Mouse (Mus musculus): ENCODE results near the gene Rai14.

Rai14 gene

DNA sequence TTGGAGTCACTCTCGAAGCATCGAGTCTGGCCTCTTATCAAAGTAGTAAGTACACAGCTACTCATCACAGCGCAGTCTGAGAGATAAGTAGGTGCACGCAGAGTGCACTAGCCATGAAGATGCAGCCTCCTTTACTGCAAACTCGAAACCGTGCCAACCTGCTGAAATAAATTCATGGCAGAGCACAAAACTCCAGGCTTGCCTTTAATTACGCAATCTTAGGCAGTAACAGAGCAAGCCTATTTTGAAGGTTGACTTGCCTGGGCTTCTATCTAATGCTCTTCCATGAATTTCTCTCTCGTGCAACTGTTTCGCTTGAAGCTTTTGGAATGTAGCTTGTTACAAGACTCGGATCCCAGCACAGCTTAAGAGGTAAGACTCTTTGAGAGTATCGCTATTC lies 25.1 kb downstream of the Rai14 start:
- no peak for DNase-seq (ENCODE audit: low read depth)

DNA sequence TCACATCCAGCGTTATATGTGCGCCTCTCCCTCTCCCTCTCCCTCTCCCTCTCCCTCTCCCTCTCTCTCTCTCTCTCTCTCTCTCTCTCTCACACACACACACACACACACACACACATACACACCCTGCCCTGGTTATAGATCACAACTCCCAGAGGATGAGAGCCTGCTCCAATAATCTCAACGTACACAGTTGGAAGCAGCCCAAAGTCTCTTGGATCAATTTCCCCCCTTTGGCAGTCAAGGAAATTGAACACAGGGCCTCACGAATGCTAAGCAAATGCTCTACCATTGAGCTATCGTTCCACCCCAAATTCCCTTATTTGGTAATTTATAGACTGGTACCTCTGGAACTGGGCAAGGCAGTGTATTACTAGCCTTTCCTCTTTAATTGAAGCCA lies 25.7 kb downstream of the Rai14 start:
- no peak for DNase-seq (ENCODE audit: low read depth)

DNA sequence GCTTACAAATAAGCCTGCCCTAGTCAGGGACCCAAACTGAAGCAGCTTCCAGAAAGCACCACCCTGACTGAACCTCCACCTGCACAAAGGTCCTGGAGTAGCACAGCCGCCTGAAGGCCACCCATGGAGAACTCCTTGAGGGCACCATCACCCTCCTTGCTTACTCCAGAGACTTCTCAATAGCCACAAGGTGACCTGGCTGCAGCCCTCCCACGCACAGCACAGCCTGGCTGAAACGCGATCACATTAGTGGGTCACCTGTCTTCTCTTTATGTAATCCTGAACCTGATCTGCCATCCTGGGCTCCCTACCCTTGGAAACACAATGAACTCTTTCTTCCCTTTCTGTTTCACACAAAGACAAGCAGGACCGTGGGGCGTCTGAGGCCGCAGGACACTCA lies 27.1 kb downstream of the Rai14 start:
- DNase-seq (ENCODE audit: low read depth), result no peak

DNA sequence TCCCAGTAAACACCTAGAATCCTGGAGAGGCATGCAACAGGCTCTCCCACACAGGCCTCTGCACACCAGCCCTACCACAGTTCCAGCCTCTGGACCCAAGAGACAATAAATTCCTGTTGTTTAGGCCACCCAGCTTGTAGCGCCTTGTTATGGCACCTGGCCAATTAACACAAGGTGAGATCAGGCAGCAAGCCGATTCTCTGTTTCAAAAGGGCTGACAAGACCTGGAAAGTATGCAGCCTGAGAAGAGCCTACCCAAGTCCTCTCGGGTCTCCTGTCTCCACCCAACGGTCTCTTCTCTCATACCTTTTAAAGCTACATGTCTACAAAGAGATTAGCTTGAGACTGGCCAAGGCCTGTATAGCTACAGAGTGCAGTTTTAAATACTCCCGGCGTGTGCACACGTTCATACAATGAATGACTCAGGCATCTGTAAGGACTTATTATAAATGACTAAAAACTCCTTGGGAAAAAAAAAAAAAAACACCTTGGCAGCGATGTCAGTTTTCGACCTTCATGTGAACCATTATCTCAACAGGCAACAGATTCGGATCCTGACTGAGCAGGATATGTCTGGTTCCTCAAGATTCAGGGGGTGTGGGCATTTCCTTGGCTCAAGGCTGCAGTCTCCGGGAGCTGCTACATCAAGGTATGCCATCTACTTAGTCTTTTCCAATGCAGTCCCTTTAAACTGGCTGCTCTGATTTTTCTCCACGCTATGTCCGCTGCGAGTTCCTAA lies 28.6 kb downstream of the Rai14 start:
- no peak for DNase-seq (ENCODE audit: low read depth)

DNA sequence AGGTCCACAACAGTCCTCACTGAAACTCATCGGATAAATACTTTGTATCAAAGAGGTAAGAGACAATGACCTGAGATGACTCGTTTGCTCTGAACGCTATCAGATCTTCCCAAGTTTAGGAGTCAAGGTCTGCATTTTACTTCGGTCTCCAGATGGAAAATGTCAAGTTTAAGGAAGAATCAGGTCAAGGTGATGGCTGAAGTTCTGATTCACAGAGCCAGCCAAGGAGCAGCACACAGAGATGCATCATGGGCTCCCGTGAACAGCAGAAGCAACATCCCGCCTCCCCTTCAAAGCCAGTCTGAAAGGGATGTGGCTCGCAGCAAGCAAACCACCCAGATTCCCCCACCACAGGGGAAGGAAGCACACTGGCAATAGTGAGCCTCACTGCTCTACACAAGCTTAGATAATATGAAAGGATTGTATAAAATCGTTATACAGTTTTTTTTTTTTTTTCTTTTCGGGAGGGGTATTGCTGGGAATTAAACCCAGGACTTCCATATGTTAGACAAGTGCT lies 30.7 kb downstream of the Rai14 start:
- no peak for DNase-seq (ENCODE audit: low read depth)

DNA sequence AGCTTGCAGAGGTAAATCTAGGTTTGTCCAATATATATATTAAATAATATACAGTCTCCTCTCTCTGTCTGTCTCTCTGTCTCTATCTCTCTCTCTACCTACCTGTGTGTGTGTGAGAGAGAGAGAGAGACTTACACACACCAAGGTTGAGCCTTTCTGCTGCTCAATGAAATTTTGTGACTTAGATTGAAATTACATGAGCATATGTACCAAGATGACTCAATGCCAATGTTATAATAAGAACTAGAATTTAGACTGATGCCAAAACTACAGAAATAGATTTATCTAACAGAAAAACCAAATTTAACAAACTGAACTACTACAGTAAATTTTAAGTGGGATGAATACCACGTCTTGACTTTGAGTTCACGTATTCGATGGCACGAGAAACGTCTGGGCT lies 33.9 kb downstream of the Rai14 start:
- no peak for DNase-seq (ENCODE audit: low read depth)

DNA sequence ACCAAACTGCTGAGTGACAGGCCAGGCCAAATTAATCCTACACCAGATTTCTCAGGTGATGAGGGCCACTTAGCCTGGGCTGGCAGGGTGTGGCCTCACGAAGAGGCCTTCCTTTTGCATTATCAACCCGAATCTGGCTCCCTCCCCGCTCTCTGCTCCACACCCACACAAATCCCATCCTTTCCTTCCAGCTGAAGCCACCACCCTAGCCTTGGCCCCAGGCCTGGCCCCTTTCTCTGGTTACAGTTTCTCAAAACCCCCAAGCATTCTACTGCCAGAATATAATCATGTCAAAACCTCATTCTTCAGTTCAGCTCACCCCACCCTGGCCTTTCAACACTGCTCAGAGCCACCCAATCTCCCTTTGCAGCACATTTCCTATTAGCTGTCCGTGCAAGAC lies 34.9 kb downstream of the Rai14 start:
- peak; percentile 70 for DNase-seq (ENCODE audit: low read depth)

DNA sequence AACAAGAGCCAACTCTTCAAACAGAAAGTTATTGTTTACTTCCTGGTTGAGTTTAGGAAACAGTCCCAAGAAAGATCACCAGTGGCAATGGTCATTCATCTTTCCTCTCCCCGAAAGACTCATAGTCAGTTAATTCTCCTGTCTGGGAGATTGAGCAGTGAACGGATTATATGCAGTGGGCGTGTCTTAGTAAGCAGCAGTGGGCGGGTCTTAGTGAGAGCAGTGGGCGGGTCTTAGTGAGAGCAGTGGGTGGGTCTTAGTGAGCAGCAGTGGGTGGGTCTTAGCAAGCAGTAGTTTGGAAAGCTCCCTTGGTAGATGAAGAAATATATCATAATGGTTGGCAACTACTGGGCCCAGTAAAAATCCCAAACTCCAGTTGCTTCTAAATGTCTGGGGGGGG lies 38.6 kb downstream of the Rai14 start:
- DNase-seq (ENCODE audit: low read depth), result no peak

DNA sequence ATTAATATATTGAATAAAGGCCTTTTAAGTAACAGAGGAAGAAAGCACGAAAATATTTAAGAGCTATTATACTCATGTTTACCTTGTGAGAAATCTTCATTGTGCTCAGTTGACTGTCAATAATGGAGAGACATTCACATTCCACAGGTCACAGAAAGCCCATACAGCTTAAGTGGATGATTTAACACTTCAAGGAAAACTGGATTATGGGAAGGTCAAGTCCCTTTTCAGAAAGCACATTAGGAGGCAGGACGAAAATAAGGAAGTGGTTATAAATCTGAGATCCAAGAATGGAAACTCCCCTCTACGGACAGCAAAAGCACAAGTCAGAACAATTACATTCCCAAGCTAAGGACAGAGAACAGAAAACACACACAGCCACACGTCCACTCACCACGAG lies 41.5 kb downstream of the Rai14 start:
- no peak for DNase-seq (ENCODE audit: low read depth)

DNA sequence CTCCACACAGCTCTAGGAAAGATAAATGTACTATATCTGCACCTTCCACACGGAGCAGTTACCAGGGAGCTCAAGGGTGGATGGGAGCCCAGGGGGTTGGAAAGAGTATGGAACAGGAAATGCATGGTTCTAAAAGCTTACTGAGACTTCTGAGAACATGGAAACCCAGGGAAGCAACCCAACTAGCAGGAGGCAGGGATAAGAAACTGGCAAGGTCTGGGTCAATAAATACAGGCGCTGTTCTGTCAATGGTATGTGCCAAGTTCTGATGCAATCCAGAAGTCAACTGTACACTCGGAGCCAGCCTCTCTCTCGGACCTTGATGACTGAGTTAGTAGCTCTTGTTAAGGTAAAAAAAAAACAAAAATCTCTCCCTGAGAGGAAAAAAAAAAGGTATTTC lies 42.6 kb downstream of the Rai14 start:
- peak; percentile 88 for DNase-seq (ENCODE audit: low read depth)

DNA sequence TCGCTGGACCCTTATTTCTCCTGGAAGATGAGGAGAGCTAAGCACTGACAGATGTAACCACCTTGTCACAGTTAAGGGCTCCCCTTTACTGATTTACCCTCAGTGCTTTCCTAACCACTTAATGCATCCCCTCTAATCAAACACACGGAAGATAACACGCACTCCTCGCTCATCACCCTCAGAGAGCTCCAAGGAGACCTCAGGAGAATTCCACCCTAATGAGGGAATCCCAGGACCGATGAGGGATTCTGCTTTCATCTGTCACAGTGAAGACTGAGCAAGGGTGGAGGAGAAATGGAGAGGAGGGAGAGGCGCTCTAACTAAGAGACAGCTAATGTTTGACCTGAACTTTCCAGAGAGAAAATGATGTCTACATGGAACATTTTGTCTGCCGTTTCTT lies 44.3 kb downstream of the Rai14 start:
- no peak for DNase-seq (ENCODE audit: low read depth)

DNA sequence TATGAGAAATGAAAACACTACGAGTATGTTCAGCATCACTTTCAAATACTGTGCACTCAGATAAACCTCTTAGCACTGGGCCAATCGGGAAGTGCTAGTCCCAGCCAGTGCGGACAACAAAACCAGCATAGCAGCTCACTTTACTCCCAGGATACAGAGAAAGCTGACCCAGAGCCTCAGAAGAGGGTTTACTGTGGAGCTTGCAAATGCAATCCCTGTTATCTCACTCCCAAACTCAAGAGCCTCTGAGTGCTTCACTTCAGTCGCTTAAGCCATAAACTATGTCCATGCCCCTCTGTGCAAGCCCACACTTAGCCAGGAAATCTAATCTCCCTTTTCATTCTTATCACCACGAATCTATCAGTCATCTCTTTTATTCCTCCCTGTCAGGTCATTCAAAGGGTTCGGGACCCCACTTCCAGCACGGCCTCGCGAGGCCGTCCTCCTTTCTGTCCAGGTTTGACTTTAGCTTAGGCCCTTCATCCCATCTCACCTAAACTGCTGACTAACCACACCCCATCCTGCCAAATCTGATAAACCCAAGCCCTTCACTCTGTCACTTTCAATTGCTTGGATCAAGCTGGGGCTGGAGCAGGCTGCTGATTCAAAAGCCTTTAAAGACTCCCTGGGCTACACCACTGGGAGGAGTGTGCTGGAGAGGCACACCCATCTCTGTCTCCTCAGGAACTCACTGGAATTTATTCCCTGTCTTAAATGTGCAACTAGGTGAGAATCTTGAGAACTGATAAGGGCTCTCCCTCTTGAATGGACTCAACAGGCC lies 46.1 kb downstream of the Rai14 start:
- no peak for DNase-seq (ENCODE audit: low read depth)

DNA sequence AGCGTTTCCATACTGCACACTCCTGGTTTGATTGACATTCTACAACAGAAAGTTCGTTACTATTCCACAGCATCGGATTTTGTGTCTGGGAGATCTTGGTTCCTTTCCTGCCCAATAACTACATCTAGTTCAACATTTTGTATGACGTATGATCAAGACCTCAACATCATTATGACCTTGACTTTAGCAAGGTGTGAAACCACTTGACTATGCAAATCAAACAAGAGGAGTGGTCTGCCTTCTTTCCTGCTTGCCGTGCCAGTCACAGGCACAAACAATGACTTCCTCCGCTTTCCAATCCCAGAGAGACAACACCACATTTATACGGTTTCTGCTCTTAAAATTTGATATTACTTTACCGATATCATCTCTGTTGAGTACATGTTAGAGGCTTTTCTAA lies 48.6 kb downstream of the Rai14 start:
- DNase-seq (ENCODE audit: low read depth), result no peak

DNA sequence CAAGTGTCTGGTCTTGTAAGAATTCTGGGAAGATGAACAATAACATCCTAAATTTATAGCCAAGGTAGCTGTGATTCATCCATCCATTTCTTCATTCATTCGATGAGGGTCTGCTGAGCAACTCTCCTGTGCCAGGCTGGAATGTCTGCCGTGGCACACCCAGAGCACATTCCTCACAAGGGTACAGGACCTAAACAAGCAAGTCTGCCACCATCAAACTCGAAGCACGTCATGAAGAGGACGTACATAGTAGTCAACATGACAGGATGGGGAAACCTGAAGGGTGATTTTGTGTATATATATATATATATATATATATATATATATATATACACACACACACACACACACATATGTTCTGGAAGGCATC lies 49.9 kb downstream of the Rai14 start:
- no peak for DNase-seq (ENCODE audit: low read depth)

DNA sequence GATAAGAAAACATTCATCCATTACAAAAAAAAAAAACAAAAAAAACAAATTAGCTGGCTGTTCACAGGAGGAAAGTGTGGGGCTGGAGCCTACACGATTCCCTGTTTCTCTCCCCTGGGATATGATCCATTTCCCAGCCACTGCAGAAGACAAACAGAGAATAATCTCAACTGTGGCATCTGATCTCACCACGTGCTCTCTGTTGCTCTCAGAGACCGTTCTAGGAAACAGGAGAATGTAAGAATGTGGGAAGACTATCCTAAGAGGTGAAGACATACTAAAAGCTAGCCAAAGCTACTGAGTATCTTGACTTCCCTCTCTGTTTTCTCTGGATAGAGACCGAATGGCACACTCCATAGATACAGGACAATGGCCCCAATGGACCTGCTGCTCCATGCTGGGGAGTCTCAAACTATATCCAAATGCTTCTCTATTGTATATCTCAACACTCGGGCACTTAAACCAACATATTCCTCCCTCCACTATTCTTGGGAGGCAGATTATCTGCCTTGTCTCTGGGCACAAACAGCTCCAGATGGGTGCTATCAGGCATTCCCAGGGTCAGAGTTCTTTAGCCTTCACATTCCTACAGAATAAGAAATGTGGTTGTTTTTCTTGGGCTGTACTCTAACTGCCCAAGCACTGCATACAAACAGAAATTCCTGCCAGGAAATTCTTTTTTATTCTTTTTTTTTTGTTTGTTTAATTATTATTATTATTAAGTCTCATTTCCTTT lies 50.5 kb downstream of the Rai14 start:
- DNase-seq (ENCODE audit: low read depth), result no peak

DNA sequence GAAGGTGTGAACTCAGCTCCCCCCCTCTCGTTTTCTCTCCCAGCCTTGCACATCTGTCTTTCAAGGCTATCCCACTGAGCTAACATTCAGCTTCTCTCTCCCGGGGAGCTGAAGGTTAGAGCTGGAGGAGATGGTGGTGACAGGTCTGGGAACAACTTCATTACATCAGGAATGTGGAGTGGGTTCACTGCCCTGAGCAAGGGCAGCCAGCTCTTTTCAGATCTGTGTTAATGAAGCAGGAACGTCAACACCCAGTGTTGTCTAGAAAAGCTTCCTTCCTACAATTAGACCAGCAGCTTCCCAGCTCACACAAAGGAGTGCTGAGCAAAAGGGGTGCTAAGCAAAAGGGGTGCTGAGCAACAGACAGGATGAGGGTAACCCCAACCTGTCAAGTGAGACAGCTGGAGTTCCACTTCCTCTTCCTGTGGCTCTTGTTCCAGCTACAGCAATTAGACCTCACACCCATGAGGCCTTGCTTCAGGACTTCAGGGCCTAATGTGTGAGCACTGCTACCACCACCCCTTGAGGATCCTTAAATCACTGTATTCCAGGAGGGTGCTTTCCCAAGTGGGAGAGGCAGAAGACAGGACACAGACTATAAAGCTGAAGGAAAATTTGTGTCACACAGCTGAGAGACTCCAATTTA lies 52.3 kb downstream of the Rai14 start:
- DNase-seq (ENCODE audit: low read depth), result no peak

DNA sequence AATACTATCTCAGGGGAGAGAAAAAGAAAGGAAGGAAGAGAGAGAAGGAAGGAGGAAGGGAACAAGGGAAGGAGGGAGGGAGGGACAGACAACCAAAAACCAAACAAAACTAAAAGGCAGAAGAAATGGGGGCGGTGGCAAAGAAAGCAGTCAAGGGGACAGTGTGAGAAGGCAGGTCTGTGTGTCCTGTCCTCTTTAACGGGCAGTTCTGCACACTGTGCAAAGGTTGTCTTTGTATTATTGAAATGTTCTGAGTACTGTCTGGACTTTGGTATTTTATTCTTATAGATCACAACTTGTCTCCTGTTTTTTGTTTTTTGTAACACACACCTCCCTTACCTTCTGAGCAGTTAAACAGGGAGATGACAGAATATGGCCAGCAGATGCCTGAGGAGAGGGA lies 55.6 kb downstream of the Rai14 start:
- DNase-seq (ENCODE audit: low read depth), result no peak

DNA sequence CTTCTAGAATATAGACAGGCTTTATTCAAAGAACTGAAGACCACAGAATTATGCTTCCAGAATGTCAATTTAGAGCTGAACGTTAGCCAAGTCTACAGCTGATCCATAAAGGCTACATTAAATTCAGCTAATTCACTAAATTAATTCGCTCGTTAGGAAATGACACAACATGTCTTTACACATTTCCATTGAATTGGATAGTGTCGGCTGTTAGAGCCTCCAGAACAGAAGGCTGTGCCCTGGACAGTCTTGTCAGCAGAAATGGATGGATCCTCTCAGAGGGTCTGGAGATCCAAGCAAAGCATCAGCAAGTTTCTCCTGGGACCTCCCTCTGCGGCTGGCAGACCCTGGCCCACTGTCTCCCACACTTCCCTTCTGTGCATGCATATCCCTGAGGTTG lies 58.3 kb downstream of the Rai14 start:
- no peak for DNase-seq (ENCODE audit: low read depth)

DNA sequence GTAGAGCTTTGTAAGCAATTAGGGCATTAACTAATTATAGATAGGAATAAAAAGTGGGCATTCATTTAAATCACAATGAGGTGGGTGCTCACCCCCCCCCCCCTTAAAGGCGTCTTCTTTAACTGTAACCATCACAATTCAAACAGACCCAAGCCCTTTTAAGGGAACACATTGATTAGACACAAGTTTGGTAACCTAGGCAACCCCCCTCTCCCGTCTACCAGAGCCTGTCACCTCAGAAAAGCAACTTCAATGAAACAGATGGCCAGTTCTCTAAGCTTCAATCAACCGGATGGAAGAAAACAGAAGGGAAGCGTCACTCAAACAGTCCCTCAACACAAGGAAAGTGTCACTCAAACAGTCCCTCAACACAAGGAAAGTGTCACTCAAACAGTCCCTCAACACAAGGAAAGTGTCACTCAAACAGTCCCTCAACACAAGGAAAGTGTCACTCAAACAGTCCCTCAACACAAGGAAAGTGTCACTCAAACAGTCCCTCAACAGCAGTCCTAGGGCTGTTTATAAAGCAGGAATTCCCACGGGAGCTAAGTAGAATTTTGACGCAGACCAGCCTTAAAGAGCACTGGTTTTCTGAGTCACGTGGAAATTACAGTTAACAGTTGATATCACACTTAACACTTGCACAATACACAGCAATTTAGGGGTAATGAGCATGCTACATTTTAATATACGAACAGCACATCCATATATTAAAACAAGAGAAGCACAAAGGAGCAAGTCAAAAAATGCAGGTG lies 59.1 kb downstream of the Rai14 start:
- DNase-seq (ENCODE audit: low read depth), result no peak

DNA sequence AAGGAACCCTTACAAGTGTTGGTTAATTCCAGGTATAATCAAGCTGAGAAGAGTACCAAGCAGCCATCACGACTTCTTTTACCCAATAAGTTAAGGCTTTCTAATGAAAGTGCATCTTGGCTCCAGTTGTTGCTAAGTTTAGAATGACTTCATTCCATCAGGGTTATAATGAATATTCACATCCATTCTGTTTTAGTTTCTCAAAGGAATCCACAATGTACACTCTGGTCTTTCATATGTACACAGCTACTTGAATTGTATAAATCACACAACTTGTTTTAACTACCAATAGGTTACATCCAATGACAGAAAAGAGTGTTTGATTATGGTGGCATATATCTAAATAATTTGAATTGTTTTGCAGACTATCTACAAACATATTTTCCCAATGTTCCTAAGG lies 59.7 kb downstream of the Rai14 start:
- DNase-seq (ENCODE audit: low read depth), result no peak

DNA sequence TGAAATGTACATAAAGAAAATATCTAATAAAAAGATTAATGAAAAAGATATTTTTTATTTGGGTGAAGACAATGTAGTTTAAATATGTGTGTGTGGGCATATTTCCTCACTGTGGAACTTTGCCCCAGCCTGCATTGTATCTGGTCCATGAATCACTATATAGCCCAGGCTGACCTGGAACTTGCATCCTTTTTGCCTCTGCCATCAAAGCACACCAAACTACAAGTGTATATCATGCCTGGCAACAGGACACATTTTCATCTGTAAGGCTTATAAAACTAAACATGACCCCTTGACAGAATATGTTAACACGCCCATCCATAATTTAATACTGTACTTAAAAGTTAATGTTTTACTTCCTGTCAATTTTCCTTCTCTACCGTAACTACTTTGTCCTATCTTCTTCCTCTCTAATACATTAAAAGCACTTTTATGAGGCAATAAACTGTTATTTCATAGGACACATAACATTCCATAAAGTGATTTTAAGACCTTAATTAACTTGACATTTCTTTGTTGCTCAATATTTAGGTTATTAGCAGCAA lies 61.4 kb downstream of the Rai14 start:
- no peak for DNase-seq (ENCODE audit: low read depth)

Measured in fibroblast of lung, adult 2 months (primary cell).